Mouse (Mus musculus) gonadal fat pad, adult 2 months (tissue): ENCODE measurements around the gene Morc4. TPM values are rescaled to one million over a fixed set of nuclear protein-coding genes. Genes with fewer than 3 reads are reported as not detected.

Experiments
- DNase-seq: peaks from one replicate; pipeline ENCODE4 v3.0.0-alpha.2; 2012; ENCODE audit warnings: low read depth
- polyA plus RNA-seq: library from polyadenylated mRNA; depleted of rRNA; stranded (reverse); fragments of >200 nt; gene quantifications from 2 replicates; pipeline ENCODE4 v1.2.3, GENCODE M21; 2012; rRNA removed

Morc4 gene
- polyA plus RNA-seq, 1 experiment = 21.5 TPM

DNA sequence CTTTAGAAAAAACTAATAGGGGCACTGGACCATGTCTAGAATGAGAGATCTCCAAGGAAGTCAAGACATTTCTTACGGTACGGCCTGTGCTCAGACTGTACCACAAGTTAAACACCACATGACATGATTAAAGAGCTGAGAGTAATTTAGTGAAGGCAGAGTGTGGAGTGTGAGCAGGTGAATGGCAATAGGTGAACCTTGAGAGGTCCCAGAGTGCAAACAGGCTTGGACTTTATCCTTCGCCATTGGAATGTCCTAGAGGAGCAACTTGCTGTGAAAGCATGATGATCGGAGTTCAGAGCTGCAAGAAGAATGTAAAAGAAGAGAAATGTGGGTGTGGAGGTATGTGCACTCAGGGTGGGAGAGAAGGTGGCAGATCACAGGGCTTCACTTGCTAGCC lies 65.6 kb downstream of the Morc4 start:
- no peak for DNase-seq

DNA sequence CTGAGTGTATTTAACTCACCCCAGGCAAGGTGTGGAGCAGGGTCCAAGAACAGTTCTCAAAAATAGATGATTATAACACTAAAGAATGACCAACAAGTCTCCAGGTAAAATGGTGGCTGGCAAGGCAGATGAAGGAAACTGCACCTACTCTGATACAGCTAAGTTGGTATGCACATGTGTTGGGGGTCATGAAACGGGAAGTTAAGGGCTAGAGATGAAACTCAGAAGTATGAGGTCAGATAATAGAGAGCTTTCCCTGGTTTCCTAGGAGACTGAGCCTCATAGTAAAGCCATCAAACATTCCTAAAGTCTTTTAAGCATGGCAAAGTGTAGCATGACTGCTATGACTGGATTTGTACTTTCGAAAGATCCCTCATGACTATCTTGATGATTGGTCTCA lies 68.4 kb downstream of the Morc4 start:
- no peak for DNase-seq

DNA sequence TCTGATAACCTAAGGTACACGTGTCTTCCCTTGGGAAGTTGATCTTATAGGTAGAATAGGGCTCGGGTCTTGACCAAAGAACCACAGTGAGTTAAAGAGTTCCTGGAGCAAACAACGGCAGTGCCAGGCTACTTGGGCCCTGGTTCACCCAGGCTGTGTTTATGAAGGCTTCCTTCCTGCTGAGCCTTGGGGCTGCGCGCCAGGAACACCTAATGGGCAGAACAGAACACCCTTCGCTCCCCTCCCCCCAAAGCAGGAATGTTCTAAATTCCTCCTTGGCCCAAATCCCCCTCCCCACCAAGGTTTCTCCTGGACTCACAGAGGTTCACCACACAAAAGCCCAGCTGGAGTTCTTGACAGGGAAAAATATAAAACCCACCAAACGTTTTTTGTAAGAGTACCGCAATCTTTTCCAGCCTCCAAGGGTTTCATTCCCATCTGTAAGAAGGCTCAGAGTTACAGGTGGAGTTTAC lies 71.0 kb downstream of the Morc4 start, which contains the start of gene Cldn2:
Cldn2 (plus strand) TSS at position 423 of the 473 bp plus-strand sequence.
- DNase-seq = no peak

DNA sequence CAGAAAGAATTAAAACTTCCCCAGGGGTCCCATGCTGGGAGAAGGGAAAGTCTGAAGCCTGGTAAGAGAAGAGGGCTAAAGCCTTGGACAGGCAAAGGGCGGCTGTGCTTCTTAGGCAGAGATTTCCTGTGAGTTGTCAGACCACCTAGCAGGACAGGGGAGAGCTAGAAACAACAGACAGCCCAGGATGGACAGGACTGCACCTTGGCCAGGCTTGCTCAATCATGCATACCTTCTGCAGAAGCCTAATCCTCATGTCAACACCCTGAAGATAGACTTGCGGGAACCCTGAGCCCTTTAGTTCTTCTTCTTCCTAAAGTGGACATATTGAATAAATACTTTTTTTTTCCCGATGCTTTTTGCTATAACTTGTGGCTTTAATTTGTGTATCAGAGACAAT lies 71.5 kb downstream of the Morc4 start:
- DNase-seq = no peak

DNA sequence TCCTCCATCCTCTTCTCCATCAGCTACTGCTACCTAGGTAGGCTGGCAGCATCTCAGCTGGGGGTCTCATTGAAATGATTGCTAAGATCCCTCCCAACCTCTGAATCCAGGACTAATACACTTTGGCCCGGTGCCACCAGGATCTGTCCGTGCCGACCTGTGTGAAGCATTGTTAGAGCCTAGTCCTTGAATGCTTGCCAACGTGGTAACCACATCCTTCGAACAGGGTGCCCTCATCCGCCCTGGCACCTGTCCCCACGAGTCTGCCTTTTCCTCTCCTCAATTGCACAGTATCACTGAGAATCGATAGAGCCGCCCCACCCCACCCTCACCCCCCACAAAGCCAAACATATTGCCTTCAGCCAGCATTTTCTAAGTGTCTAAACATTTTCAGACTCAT lies 73.6 kb downstream of the Morc4 start:
- DNase-seq = no peak

DNA sequence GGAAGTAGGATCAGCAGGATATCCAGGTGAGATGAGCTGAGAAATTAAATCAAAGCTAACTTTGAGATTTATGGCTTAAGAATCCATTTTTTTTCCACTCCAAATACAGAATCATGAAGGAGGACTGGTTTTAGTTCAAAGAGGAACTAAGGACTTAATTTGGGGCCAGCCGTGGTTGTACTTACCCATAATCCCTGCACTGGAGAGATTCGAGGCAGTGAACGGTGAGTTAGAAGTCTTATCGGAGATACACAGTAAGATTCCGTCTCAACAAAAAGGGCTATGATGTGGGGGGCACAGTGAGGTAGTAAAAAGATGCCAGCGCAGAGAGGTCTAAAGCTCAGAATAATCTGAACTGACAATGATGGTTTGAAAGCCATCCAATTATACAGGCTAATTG lies 75.4 kb downstream of the Morc4 start:
- DNase-seq = no peak

DNA sequence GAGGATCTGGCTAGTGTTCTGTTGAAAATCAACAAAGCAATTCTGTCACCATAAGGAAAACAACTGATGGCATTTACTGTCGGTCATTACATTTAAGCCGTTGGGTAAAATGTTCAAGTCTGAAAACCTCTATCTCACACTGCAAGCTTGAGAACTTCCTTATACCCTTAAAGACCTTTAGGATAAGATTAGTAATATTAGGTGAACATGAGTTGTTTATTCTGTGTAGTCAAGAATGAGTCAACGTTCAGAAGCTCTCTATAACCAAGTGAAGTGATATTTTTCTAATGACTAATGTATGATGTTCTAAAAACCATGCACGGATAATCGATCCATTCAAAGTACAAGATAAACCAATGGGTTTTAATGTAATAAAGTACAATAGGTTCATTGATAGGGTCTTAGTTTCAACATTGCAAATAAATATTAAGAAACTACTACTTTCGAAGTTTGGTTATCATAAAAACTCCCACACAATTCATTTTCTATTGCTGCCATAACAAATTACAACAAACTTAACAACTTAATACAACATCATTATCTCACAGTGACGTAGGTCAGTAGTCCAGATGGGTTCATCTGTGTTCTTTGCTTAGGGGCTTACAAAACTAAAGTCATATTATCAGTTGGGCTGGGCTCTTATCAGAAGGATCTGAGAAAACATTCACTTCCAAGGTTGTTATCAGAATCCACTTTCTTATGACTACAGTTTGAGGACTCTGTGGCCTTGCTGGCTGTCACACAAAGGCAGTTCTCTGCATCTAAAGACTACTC lies 77.2 kb downstream of the Morc4 start:
- no peak for DNase-seq

DNA sequence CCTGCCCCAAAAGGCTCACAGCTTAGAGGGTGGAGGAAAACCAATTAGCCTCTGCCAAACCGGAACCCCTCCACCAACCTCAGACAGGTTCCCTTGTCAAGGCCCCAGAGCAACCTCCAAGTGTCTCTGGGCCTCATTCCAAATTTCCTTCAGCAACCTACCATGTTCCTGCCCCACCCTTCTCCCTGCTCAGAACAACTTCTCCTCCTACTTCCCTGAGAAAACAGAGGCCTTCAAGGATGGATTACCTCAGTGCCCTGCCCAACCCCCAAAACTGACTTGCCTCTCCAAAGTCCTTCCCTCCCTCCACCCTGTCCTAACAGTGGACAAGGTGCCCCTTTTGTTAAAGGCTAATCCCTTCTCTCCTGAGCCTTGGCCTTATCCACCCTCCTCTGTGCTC lies 85.7 kb downstream of the Morc4 start:
- no peak for DNase-seq

DNA sequence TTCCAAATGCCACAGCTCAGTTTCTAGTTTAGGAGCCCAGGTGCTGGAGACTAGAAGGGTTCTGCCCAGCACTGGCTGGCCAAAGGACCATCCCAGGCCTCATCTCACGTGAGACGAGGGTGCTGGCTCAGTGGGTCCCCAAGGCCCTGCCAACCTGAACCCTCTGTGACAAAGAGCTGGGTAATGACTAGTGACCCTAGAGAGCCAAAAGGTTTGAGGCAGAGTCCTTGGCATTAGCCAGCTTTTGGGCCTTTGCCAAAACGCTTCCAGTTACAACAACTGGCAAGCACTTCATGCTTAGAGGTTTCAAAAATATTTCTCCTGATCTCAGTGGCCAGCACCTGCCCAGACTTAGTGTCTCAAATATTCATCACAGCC lies 88.4 kb downstream of the Morc4 start:
- no peak for DNase-seq

DNA sequence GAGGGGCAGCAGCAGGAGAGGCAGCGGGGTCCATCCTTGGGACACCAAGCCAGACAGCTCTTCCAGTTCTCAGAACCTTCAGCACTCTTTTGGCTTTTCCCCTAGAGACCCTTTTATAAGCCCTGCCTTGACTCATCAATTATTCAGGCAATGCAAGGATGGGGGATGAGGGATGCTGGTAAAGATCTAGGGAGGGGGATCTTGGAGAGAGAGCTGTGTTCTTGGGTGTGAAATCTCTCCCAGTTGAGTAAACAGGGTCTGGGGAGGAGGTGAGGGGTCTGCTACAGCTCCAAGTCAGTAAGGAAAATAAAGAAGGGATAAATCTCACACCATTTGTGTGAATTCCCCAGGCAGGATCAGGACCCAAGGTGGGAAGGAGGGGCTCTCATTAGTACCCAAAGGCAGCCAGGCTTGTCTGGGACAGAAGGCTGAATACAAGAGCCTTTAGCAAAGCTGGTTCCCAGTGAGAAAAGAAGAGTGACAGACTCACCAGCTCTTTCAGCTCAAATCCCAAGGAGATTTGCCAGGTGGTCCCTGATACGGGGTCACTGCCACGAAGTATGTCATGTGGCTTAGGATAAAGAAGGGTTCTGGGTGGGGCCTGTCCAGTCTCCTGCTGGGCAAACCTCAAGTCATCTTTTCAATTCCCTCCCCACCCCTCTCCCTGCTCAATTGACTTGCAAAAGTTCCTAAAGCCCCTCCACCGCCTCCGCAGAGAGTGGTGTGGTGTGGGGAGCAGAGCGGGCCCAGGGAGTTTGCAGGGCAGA lies 89.0 kb downstream of the Morc4 start, which contains the start of gene Ripply1:
Ripply1 (minus strand) TSS at position 76 of the 767 bp plus-strand sequence.
- DNase-seq = no peak

DNA sequence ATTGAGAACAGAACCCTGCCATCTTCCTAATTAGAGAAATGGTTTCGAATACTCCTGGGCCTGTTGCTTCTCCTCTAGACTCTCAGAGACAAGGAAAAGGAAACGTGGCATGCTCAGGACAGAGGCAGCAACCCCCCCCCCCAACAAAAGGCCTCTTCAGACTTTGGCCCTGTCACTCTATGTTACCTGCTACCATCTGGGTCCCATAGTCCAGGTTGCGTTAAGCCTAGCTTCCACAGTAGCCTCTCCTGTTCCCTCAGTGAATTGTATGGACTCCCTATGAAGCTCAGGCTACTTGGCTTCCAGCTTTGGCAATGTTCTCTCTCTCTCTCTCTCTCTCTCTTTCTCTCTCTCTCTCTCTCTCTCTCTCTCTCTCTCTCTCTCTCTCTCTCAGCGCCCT lies 89.9 kb downstream of the Morc4 start:
- no peak for DNase-seq

DNA sequence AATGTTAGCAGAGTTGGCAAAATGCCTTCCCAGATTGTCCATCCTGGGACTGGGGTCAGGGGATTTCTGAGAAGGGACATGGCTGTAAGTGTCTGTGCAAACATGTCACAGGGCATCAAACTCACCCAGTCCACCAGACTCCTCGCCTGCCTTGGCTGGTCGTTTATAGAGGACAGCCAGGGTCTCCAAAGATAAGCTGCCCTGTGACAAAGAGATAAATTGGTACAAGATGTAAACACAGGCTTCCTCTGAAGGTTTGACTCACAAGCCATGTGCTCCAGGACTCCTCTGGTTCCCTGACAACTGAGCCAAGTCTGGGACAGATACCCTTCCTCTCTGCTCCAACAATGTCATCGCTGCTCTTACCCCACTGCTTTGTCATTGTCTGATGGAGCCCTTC lies 90.5 kb downstream of the Morc4 start:
- DNase-seq = no peak

DNA sequence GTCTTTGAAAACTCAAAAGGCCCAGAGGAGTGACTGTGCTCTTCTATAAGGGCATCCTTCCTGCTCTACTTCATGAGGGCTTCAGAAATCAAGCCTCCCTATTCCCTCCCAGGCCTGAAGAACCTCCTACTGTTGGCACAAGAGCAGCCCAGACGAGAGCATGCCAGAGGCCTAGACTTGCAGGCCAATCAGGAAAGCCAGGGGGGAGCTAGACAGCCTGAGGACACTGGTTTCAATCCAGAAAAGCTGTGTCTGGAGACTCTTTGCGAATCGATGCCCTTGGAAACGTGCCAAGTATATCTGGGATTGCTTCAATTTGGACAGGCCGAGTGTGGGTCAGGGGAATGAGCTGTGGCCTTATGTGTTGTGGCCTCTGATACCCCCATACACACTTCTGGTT lies 92.1 kb downstream of the Morc4 start:
- DNase-seq = no peak

DNA sequence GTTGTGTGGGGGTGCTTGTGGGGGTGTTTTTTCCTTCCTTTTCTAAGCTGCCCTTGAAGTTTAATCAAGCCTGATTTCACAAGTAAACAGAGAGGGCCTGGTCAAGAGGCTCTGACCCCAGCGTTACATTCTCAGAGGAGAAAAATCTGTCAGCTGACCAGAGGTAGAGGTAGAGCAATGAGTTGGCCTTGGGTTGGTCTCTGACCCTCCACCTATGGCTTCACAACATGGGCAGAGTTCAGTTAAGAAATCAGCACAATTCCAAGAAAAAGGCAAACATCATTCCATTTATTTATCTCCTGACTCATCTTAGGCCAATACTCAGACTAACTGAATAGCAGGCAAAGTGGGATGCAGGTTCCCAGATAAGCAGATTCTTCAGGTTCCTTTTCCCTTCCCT lies 92.6 kb downstream of the Morc4 start:
- no peak for DNase-seq

DNA sequence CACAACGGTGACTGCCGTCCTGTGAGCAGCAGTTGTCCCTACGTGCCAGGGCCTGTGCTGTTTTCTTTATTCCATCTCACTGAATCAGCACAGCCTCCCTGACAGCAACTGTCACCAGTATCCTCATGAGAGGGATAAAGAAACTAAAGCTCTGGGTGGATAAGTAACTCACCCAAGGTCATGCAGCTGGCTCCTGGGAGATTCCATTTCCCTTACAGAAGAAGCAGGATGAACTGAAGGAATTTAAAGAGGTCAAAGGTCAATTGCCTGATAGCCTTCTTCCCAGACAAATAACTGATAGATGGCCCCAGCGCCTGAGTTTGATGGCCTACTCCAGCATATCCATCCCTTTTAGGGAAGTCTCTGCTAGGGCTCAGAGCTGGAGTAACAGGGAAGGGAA lies 94.1 kb downstream of the Morc4 start:
- DNase-seq = no peak

DNA sequence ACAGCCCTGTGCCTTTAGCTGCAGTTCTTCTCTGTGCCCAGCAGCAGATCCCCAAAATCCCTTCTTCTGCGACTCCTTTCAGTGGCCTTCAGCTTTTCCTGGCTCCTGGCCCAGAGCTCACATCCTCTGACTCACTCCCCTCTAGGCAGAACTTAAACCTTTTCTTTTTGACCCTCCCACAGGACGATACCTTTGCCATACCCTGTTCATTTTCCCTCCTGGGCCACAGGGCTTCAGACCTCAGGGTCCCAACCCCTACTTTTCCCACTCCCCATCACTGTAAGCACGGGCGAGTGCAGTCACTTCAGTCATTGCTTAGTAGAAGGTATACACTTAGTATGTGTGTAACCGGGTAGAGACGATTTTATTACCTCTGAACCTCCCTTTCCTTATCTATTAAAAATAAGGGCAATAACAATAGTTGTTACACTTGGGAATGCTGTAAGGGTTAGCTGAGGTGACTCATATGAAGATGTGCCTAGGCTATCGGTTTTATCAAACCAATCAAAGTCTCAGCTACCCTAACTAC lies 96.3 kb downstream of the Morc4 start:
- DNase-seq = no peak

DNA sequence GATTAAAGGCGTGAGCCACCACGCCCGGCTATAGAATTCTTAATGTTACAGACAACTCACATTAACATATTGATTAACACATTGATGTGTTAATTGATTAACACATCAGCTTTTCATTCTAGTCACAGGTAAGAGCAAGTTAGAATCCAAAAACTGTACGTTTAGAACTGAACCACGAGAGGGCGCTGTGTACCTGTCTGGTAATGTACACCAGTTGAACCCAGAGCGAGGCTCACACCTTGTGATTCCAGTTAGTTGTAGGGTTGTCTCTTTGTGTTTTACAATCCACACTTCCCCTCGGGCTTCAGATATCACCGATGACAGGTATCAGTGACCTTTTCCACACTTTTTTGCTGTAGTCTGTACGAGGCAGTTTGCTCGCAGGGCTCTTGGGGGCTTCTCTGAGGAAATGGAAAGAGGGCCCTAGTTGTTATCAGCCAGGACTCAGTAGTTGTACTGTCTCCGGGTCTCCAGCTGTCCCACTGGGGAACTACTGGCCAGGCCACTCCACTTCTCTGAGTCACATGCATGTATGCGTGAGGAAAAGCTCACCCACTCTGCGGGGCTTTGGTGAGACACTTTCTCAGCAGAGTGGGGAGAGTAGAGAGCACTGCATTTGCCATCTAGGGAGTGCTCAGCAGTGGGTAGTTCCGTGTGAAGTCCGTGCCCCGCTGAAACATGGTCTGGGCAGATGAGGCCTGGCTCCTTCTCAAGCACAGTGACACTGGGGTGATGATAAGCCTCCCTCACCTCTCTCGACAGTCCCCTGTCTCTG lies 97.0 kb downstream of the Morc4 start:
- no peak for DNase-seq

Other genes starting within 250 kb of the Morc4 start
- gene Tbc1d8b, start 186.7 kb downstream of the Morc4 start, polyA plus RNA-seq = 4.3 and 6.6 TPM in 2 replicates
- gene Gm15013, start 157.2 kb downstream of the Morc4 start, polyA plus RNA-seq = 0.24 and 0.35 TPM in 2 replicates
- gene Ripply1, start 89.3 kb downstream of the Morc4 start, polyA plus RNA-seq = 0.43 and 0.99 TPM in 2 replicates
- 152 and 222 TPM in 2 replicates for gene Cldn2, start 70.8 kb downstream of the Morc4 start, polyA plus RNA-seq
- 0.55 and 0.84 TPM in 2 replicates for gene Rbm41, start 126.9 kb upstream of the Morc4 start, polyA plus RNA-seq
- gene Nup62cl, start 191.0 kb upstream of the Morc4 start, polyA plus RNA-seq = 1.3 and 3.9 TPM in 2 replicates
- not detected in 2 replicates for gene Pih1h3b, start 191.2 kb upstream of the Morc4 start, polyA plus RNA-seq